Mouse (Mus musculus) adrenal gland, postnatal 25 days (tissue): ENCODE measurements around the gene Muc5b. TPM values are rescaled to one million over a fixed set of nuclear protein-coding genes. Genes with fewer than 3 reads are reported as not detected.
"Not testable (repeated sequence)": the region's sequence is repeated elsewhere in the genome, so short reads cannot be mapped to it uniquely, and the experiment has no call there.

Source experiments
- DNase-seq: peaks from one replicate; pipeline ENCODE4 v3.0.0; 2021; ENCODE audit warnings: mixed read lengths
- long read RNA-seq: library from polyadenylated mRNA; stranded (forward); transcript quantifications from one replicate; pipeline ENCODE4 v2.0.0, GENCODE M21; 2021
- total RNA-seq: library from RNA; stranded (reverse); gene quantifications from 2 replicates; pipeline ENCODE4 v1.2.3, GENCODE M21; 2021

Gene Muc5b
- not detected in 2 replicates for total RNA-seq
- long read RNA-seq: 0 reads

GRCm38 (mm10) chr7:141838779-141839178 lies at the start of gene Muc5b:
Gene Muc5b (plus strand): TSS chr7:141839070.
- DNase-seq: peak; percentile 14

GRCm38 (mm10) chr7:141794251-141794650 lies 44.6 kb upstream of the Muc5b start:
- DNase-seq: no peak

DNA sequence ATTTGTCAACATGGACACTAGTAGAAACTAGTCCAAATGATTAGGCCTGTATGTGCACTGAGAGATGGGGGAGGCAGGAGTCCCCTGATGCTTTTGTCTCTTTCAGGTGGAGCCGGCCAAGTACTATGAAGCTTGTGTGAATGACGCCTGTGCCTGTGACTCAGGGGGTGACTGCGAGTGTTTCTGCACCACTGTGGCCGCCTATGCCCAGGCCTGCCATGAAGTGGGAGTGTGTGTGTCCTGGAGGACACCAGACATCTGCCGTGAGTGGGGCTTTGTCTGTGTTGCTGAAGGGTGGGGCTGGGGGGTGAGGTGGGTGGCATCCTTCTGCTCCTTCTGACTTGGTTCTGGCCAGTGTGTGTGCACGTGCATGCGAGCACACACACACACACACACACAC lies 35.7 kb upstream of the Muc5b start:
- no peak for DNase-seq

GRCm38 (mm10) chr7:141805384-141805783 lies 33.5 kb upstream of the Muc5b start:
- DNase-seq: no peak

DNA sequence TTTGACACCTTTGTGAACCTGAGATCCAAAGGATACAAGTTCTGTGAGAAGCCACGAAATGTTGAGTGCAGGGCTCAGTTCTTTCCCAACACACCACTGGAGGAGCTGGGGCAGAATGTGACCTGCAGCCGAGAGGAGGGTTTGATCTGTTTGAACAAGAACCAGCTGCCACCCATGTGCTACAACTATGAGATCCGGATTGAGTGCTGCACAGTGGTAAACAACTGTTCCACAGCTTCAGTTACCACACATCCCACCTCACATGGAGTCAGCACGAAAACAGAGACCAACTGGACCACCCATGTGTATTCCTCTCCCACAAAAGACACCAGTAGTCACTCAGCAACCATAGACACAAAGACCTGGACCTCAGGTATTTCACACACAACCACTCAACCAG lies 31.0 kb upstream of the Muc5b start:
- DNase-seq: not testable (repeated sequence)

- not testable (repeated sequence) for DNase-seq
These were observed 28.9 kb upstream of the Muc5b start for GRCm38 (mm10) chr7:141809933-141810332.

GRCm38 (mm10) chr7:141813321-141813720 lies 25.5 kb upstream of the Muc5b start:
- no peak for DNase-seq

- no peak for DNase-seq
These were observed 23.5 kb upstream of the Muc5b start for GRCm38 (mm10) chr7:141815361-141815760.

DNA sequence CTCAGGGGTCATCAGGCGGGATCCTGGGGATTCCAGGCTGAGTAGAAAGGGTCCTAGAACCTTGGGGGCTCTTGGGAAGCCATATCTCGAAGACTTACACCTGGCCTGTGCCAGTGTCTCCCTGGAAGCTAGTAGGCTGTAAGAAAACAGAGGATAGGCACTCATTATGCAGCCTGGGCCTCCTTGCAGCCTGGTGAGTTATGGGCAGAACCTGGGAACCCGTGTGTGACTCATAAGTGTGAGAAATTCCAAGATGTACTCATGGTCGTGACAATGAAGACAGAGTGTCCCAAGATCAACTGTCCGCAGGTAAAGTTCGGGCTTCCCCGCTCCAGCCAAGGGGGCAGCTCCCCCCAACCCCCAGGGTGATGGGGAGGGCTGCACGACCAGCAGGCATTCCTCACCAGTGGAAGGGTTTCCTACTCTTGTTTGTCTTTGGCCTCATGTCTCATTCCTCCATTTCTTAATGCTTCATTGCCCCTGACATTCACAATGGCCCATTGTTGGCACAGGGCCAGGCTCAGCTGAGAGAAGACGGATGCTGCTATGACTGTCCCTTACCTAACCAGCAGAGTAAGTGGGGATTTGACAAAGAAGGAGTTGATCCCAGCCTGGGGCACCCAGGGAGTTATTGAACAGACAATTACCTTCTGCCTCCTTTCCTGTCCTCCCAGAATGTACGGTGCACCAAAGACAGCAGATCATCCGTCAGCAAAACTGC lies 21.4 kb upstream of the Muc5b start:
- peak; percentile 65 for DNase-seq

GRCm38 (mm10) chr7:141818267-141818666 lies 20.6 kb upstream of the Muc5b start:
- DNase-seq: no peak

DNA sequence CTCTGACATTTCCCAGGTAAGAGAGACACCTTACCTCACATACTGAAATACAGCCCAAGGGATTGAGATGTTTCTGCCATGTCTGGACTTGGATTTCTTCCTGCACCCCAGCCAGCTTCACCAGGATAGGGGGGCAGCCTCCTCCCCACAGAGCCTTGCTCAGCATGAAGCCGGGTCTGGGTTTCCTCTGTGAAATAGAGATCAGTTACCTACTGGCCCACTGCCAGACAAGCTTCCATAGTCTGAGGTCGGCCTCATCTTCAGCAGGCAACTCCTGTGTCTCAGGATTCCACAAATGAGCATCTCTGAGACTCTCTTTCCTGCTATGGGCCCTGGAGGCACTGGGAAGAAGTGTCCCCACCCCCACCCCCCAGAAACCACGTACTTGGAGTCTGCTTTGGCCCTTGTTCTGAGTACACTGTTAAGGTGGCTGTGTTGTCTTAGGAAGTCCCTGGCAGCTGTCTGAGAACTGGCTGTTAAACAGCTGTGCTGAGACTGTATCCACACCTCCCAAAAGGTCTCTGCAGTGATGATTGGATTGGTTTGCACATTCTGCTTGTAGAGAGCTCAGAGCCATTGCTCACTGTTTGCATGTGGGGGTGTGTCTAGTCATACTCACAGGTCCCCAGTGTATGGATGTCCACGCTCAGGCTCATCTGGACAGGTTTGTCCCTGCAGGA lies 16.1 kb upstream of the Muc5b start:
- no peak for DNase-seq

DNA sequence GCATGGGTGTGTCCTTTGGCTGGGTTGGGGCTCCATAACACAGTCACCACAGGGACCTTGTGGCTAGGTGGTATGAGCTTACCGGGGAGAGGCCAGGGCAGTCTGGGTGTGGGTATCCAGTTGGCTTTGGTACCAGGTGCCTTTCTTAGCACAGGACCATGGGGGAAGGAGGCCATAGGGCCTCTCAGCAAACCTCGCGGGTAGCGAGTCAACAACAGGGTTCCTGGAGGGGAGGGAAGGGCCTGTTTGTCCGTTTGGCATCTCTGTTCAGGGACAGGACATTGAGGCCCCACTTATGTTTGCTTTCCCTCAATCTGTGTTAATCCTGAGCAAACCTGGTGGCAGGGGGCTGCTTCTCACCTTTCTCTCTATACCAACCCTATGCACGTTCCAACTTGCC lies 15.2 kb upstream of the Muc5b start:
- DNase-seq: no peak

DNA sequence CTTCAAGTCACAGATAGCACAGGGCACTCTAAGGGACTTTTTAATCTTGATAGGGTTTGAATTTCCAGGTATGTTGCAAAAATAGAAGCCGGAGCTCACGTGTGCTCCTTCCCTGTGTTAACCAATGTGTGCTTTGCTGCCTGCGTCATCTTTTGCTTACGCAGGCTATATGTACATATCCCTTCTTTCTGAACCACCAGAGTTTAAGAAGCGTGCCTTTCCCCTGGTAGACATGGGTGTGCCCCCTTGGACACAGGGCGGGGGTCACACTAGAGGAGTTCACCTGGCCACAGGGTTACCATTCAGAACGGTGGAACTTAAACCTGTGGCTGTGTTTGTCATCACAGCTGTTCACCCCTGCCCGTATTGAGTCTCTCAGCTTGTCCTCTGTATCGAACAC lies 14.5 kb upstream of the Muc5b start:
- DNase-seq: no peak

GRCm38 (mm10) chr7:141835941-141836340 lies 2.9 kb upstream of the Muc5b start:
- DNase-seq: no peak

DNA sequence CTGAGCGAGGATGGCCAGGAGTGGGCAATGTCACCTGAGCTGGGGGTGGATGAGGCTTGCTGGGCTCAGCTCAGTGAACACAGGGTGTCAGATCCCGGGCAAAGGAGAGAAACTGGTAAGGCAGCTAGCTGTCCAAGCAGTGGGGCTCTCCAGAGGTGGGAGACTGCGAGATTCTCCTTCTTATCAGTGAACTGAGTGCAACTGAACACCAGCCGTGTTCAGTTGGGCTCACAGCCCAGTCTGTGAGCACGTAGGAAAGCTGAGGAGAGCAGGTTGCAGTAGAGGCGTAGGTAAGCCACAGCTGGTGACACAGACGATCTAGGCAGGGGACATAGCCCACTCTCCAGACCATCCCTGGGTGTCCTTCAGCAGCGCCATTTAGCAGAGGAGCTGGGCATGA lies 2.4 kb upstream of the Muc5b start:
- no peak for DNase-seq

DNA sequence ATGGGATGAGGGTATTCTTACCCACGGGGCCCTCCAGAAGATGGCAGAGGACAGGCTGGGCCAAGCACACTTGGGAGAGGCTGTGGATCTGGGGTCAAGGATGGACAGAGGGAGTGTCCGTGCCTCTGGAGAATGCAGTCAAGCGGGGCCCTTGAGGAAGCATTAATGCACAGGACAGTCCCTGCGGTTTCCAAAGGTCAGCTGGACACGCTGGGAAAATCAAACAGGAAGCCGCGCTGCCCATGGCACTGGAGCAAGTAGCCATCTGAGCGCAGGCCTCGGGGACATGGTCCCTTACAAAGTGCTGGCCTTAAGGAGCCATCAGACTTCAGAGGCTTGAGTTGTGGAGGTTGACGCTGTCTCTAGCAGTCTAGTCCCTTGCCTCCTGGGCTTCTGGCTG lies 1.5 kb downstream of the Muc5b start:
- DNase-seq: no peak

DNA sequence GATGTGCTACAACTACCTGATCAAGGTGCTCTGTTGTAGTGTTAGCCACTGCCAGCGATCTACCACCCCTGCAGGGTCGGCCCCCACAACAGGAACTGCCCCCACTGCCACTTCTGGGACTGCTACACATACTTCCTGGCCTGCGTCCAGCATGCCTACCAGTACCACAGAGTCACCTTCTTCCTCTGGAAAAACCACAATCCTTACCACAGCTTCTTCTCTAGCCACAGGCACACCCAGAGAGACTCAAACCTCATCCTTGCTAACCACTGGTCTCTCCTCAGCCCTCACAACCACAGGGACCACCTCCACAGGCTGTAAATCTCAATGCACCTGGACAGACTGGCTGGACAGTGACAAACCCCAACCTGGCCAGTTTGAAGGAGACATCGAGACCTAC lies 22.2 kb downstream of the Muc5b start:
- no peak for DNase-seq

- no peak for DNase-seq
These were observed 30.8 kb downstream of the Muc5b start for GRCm38 (mm10) chr7:141869644-141870043.

DNA sequence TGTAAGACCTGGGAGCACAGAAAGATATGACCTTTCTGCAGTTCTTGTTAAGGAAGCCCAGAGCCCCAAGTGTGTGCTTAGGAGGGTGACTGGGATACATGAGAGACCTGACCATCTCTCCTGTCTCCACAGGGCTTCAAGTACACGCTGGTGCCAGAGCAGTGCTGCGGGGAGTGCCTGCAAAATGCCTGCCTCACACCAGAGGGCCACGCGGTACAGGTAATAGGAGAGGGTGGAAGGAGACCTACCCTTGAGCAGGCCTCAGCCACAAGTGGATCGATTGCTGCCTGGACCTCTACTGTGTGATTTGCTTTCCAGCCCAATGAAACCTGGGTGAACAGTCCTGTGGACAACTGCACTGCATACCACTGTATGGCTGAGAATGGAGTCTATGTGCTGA lies 31.7 kb downstream of the Muc5b start:
- no peak for DNase-seq

- no peak for DNase-seq
These were observed 36.0 kb downstream of the Muc5b start for GRCm38 (mm10) chr7:141874891-141875290.

DNA sequence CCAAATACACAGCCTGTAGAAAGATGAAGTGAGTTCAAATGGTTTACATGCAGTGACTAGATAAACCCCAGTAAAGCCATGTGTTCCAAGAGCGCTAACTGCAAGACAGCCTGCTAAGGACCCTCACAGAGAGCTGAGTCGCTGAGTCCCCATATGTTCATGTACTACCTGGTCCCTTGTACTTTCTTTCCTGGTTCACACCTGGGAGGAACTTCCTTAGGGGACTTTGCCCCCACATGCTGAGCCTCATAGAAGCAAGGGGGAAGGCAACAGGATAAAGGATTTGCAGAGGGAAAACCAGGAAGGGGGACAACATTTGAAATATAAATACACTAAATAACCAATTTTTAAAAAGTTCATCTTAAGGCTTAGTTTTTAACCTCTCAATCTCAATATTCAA lies 39.9 kb downstream of the Muc5b start:
- DNase-seq: no peak

DNA sequence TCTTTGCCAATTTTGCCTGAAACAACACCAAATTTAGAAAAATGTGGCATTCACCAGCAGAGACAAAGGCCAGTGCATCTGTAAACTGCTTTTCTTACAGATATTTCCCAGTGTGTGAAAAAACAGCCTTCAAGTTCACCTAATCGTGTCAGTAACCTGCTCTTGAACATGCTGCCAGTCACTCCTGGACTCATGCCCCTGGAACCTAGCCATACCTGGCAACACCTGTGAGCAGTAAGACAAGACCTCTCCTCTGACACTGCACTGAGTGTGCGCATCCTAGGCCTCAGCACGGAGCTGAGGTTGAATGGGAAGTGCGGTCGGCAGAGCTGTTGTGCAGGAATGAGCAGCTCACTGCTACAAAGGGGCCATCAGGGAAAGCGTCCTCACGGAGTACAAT lies 53.3 kb downstream of the Muc5b start:
- DNase-seq: no peak

- no peak for DNase-seq
These were observed 63.0 kb downstream of the Muc5b start for GRCm38 (mm10) chr7:141901825-141902224.

DNA sequence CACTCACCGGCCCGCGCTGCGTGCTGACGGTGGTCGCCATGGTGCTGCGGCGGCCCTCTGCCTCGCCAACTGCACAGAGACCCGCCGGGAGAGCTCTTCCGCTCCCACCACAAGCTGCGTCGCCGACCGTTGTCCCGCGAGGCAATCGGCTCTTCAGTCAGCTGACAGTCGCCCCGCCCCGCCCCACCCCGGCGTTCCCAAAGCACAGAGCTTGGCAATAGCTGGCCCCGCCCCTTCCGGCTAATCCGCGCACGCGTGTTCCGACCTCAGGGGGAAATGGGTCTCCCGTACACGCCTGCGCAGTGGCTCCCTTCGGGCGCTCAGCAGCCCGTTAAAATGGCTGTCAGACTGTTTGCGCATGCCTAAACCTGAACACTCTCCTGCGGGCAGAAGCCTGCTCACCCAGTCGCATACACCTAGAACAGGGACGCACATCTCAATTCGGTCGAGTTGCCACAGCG lies 63.4 kb downstream of the Muc5b start:
- peak; percentile 100 for DNase-seq
